Mouse (Mus musculus): ENCODE results near the gene Cfd.

- no peak for TF ChIP-seq CTCF (conservative IDR thresholded peaks at IDR 0.05; ENCODE audit: insufficient read depth, insufficient read length, low read depth, low read length)
- no peak for TF ChIP-seq POLR2A (IDR thresholded peaks at IDR 0.05; ENCODE audit: low read depth, low read length)
These were observed 26.1 kb upstream of the Cfd start for GRCm38 (mm10) chr10:79864351-79865188.
